Mouse (Mus musculus): ENCODE data around the gene Rasgef1b. TPM values are rescaled to one million over a fixed set of nuclear protein-coding genes. Genes with fewer than 3 reads are reported as not detected.

Rasgef1b gene
- total and polyA plus RNA-seq, 3 experiments: 0.17 to 0.26 (median 0.21) TPM

DNA sequence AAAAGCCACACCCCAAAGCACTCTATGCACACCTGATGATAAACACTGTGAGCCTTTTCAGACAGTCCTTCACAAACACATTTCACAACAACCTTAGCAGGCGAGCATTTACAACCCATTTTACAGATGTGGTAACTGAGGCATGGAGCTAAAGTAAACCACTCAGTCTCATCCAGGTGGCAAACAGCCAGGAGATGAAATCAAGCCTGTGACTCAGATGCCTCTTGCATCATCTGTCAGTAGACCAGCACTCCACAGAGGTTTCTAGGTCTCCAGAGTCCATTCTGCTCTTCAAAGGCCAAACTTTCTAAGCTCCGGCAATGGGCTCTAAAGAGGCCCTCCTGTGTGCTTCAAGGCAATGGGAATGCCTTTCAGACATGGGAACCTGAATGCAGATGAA, 396.8 kb downstream of the Rasgef1b start:
- Histone ChIP-seq H3K4me2 (ENCODE audit: insufficient read depth, low read depth, poor library complexity, severe bottlenecking) (no peak overlapping the region), H3K4me1 (ENCODE audit: control insufficient read depth in 1 of 2, insufficient read depth in 2 of 2) (peaks cover 0 to 33% of the 10 kb centered on the region in 2 experiments; a peak in 2 of 4 replicates), H3K36me3 (replicated peaks in 1 of 2; ENCODE audit: control insufficient read depth in 1 of 2, insufficient read depth in 1 of 2, low read length in 1 of 2) (no peaks in the 10 kb centered on the region), H3K79me2 (replicated peaks; ENCODE audit: control insufficient read depth, extremely low read depth, insufficient read depth, poor library complexity, severe bottlenecking) (no peaks in the 10 kb centered on the region), H3K9ac (ENCODE audit: insufficient read depth, low read depth) (no peak overlapping the region), H3K4me3 (replicated peaks in 1 of 3; ENCODE audit: low read depth in 2 of 3, low read length in 2 of 3, poor library complexity in 1 of 3) (no peak overlapping the region), H3K27ac (ENCODE audit: insufficient read depth, low read depth) (no peak overlapping the region), H3K9me3 (replicated peaks; ENCODE audit: low read length) (no peaks in the 10 kb centered on the region), H3K27me3 (replicated peaks) (peaks cover 2% of the 10 kb centered on the region)
- no peak for DNase-seq (ENCODE audit: extremely low read depth)
- dilution Hi-C loops (cut with MboI; ENCODE audit: extremely low pct_ligation_motif_present, extremely low pct_unique_long_range_greater_than_20kb, low sequenced_read_pairs): no loop called here
- in situ Hi-C loops (cut with MboI; ENCODE audit: low pct_ligation_motif_present, low pct_unique_long_range_greater_than_20kb, low sequenced_read_pairs): no loop called here
- no peak for TF ChIP-seq CHD1 (IDR thresholded peaks at IDR 0.05; ENCODE audit: low read depth, low read length)
- no peak for TF ChIP-seq UBTF (IDR thresholded peaks at IDR 0.05; ENCODE audit: low read depth, low read length)
- no peak for TF ChIP-seq NRF1 (IDR thresholded peaks at IDR 0.05; ENCODE audit: low read depth, low read length)
- TF ChIP-seq KAT2A (IDR thresholded peaks at IDR 0.05; ENCODE audit: insufficient replicate concordance, low read length): no peak
- TF ChIP-seq USF2 (conservative IDR thresholded peaks at IDR 0.05; ENCODE audit: low read depth, low read length): no peak
- no peak for TF ChIP-seq SIN3A (IDR thresholded peaks at IDR 0.05; ENCODE audit: low read length)
- TF ChIP-seq EP300 (IDR thresholded peaks at IDR 0.05; ENCODE audit: low read length): no peak
- no peak for TF ChIP-seq MAFK (IDR thresholded peaks at IDR 0.05; ENCODE audit: insufficient replicate concordance, low read length)
- TF ChIP-seq BHLHE40 (IDR thresholded peaks at IDR 0.05; ENCODE audit: low read depth, low read length): no peak
- no peak for TF ChIP-seq CTCF (conservative IDR thresholded peaks at IDR 0.05 in 1 of 2, IDR thresholded peaks at IDR 0.05 in 1 of 2; ENCODE audit: low read depth in 2 of 2, low read length in 2 of 2)
- TF ChIP-seq ZKSCAN1 (IDR thresholded peaks at IDR 0.05; ENCODE audit: borderline replicate concordance, low read depth, low read length): no peak
- no peak for TF ChIP-seq E2F4 (IDR thresholded peaks at IDR 0.05; ENCODE audit: insufficient replicate concordance, low read depth, low read length)
- TF ChIP-seq ELF1 (IDR thresholded peaks at IDR 0.05; ENCODE audit: low read depth, low read length): no peak
- TF ChIP-seq MXI1 (IDR thresholded peaks at IDR 0.05; ENCODE audit: low read depth, low read length): no peak
- TF ChIP-seq HCFC1 (IDR thresholded peaks at IDR 0.05; ENCODE audit: low read depth, low read length): no peak
- TF ChIP-seq JUN (IDR thresholded peaks at IDR 0.05; ENCODE audit: insufficient read depth, low read depth, low read length): no peak
- no peak for TF ChIP-seq POLR2A (IDR thresholded peaks at IDR 0.05; ENCODE audit: low read depth, low read length)
- TF ChIP-seq MEF2A (IDR thresholded peaks at IDR 0.05; ENCODE audit: borderline replicate concordance, low read depth, low read length): no peak
- no peak for TF ChIP-seq ETS1 (conservative IDR thresholded peaks at IDR 0.05; ENCODE audit: low read depth, low read length)
- TF ChIP-seq ZMIZ1 (IDR thresholded peaks at IDR 0.05; ENCODE audit: low read depth, low read length): no peak

GRCm38 (mm10) chr5:99329065-99329464, 399.8 kb downstream of the Rasgef1b start:
- Histone ChIP-seq H3K27ac (ENCODE audit: insufficient read depth, low read depth) (no peak overlapping the region), H3K9ac (ENCODE audit: insufficient read depth, low read depth) (no peak overlapping the region), H3K79me2 (replicated peaks; ENCODE audit: control insufficient read depth, extremely low read depth, insufficient read depth, poor library complexity, severe bottlenecking) (no peaks in the 10 kb centered on the region), H3K4me2 (ENCODE audit: insufficient read depth, low read depth, poor library complexity, severe bottlenecking) (no peak overlapping the region), H3K4me3 (replicated peaks in 1 of 3; ENCODE audit: low read depth in 2 of 3, low read length in 2 of 3, poor library complexity in 1 of 3) (no peak overlapping the region), H3K4me1 (ENCODE audit: control insufficient read depth in 1 of 2, insufficient read depth in 2 of 2) (peaks cover 0 to 9% of the 10 kb centered on the region in 2 experiments; a peak in 1 of 4 replicates), H3K9me3 (replicated peaks; ENCODE audit: low read length) (no peaks in the 10 kb centered on the region), H3K36me3 (replicated peaks in 1 of 2; ENCODE audit: control insufficient read depth in 1 of 2, insufficient read depth in 1 of 2, low read length in 1 of 2) (no peaks in the 10 kb centered on the region), H3K27me3 (replicated peaks) (peaks cover 2% of the 10 kb centered on the region)
- dilution Hi-C loops (cut with MboI; ENCODE audit: extremely low pct_ligation_motif_present, extremely low pct_unique_long_range_greater_than_20kb, low sequenced_read_pairs) (no loop called here), in situ Hi-C loops (cut with MboI; ENCODE audit: low pct_ligation_motif_present, low pct_unique_long_range_greater_than_20kb, low sequenced_read_pairs) (no loop called here)
- no peak for DNase-seq (ENCODE audit: extremely low read depth)
- no peak for TF ChIP-seq USF2 (conservative IDR thresholded peaks at IDR 0.05; ENCODE audit: low read depth, low read length)
